Mouse (Mus musculus) myocyte (in vitro differentiated cells): ENCODE data around the gene Kdm4b.
A peak's percentile ranks its signal among the peaks of the same experiment; 100 is the strongest.

Source experiments
- POLR2A ChIP-seq: IDR thresholded peaks from one replicate; pipeline ENCODE4 v1.6.1; 2011; ENCODE audit warnings: low read depth, mild to moderate bottlenecking, control low read depth, moderate library complexity; ENCODE audit not compliant: insufficient read length
- POLR2AphosphoS2 ChIP-seq: IDR thresholded peaks from one replicate; pipeline ENCODE4 v1.6.1; 2011; ENCODE audit warnings: low read depth, control low read depth; ENCODE audit not compliant: insufficient read length

GRCm38 (mm10) chr17:56405856-56406840 lies 80.3 kb downstream of the Kdm4b start:
- peak; percentile 44 for TF ChIP-seq POLR2AphosphoS2
- TF ChIP-seq POLR2A = peak; percentile 10
